Mouse (Mus musculus) testis, adult 2 months (tissue): ENCODE results near the gene Rraga. TPM values are rescaled to one million over a fixed set of nuclear protein-coding genes. Genes with fewer than 3 reads are reported as not detected.

Experiments used
- H3K27ac ChIP-seq: fragments of 200-500 bp; 2 replicates; pipeline ENCODE4 v1.5.1; 2012; ENCODE audit warnings: low read depth, low read length; ENCODE audit not compliant: control insufficient read depth, insufficient read depth
- H3K27me3 ChIP-seq: fragments of 200-500 bp; 2 replicates; pipeline ENCODE4 v1.6.1; 2012; ENCODE audit warnings: mild to moderate bottlenecking, low read length, moderate library complexity; ENCODE audit not compliant: control insufficient read depth, insufficient read depth
- H3K36me3 ChIP-seq: fragments of 200-500 bp; 2 replicates; pipeline ENCODE4 v1.6.1; 2012; ENCODE audit warnings: mild to moderate bottlenecking, low read length; ENCODE audit not compliant: control insufficient read depth, insufficient read depth
- H3K4me1 ChIP-seq: fragments of 200-500 bp; 2 replicates; pipeline ENCODE4 v1.6.1; 2012; ENCODE audit warnings: low read length; ENCODE audit not compliant: control insufficient read depth, insufficient read depth
- H3K4me3 ChIP-seq: fragments of 200-500 bp; 2 replicates; pipeline ENCODE4 v1.5.1; 2012; ENCODE audit warnings: low read depth, mild to moderate bottlenecking, low read length, moderate library complexity, mixed read lengths; ENCODE audit not compliant: control insufficient read depth
- CTCF ChIP-seq: fragments of 200-500 bp; IDR thresholded peaks from 2 replicates; pipeline ENCODE4 v1.5.1; 2012; ENCODE audit warnings: low read depth, mild to moderate bottlenecking, inconsistent platforms, low read length, moderate library complexity; ENCODE audit not compliant: control insufficient read depth, insufficient read depth, insufficient replicate concordance
- POLR2A ChIP-seq: fragments of 200-500 bp; IDR thresholded peaks from 2 replicates; pipeline ENCODE4 v1.6.1; 2012; ENCODE audit warnings: low read depth, mild to moderate bottlenecking, inconsistent platforms, low read length, moderate library complexity; ENCODE audit not compliant: control insufficient read depth
- polyA plus RNA-seq: library from polyadenylated mRNA; depleted of rRNA; stranded (reverse); fragments of >200 nt; gene quantifications from 2 replicates; pipeline ENCODE4 v1.2.3, GENCODE M21; 2012

Rraga gene
- polyA plus RNA-seq, 1 experiment = 18.9 TPM

GRCm38 (mm10) chr4:86559006-86559405, 16.5 kb upstream of the Rraga start:
- H3K4me3 ChIP-seq = peak overlapping the region; percentile 83
- no peak for TF ChIP-seq POLR2A
- no peak for TF ChIP-seq CTCF
- H3K27me3 ChIP-seq = no peaks in the 10 kb centered on the region
- no peaks in the 10 kb centered on the region for H3K36me3 ChIP-seq
- H3K4me1 ChIP-seq = peaks cover 6% of the 10 kb centered on the region
- peak overlapping the region; percentile 57; the same call in 1 of the 2 replicates for H3K27ac ChIP-seq

- TF ChIP-seq CTCF = no peak
- H3K27ac ChIP-seq = peak overlapping the region; percentile 3
- no peaks in the 10 kb centered on the region for H3K27me3 ChIP-seq
These were observed 14.4 kb upstream of the Rraga start for GRCm38 (mm10) chr4:86561061-86561460.

GRCm38 (mm10) chr4:86574939-86575282, 557 bp upstream of the Rraga start:
- TF ChIP-seq POLR2A = no peak
- no peak for TF ChIP-seq CTCF
- H3K27ac ChIP-seq = peak overlapping the region; percentile 79
- H3K27me3 ChIP-seq = no peaks in the 10 kb centered on the region
- peak overlapping the region; percentile 94 for H3K4me3 ChIP-seq
- peaks cover 5% of the 10 kb centered on the region; the same call in 1 of the 2 replicates for H3K4me1 ChIP-seq
- no peaks in the 10 kb centered on the region; the same call in 1 of the 2 replicates for H3K36me3 ChIP-seq

More at GRCm38 (mm10) chr4:86561061-86561460, 14.4 kb upstream of the Rraga start:
- peaks cover 6% of the 10 kb centered on the region for H3K4me1 ChIP-seq
- peak overlapping the region; percentile 62 for H3K4me3 ChIP-seq
- no peaks in the 10 kb centered on the region for H3K36me3 ChIP-seq

GRCm38 (mm10) chr4:86576120-86576541, 663 bp downstream of the Rraga start:
- TF ChIP-seq POLR2A = no peak
- TF ChIP-seq CTCF = no peak
- Histone ChIP-seq H3K4me3 (peak overlapping the region; percentile 94), H3K27ac (peak overlapping the region; percentile 79), H3K4me1 (peaks cover 5% of the 10 kb centered on the region; the same call in 1 of the 2 replicates), H3K36me3 (no peaks in the 10 kb centered on the region; the same call in 1 of the 2 replicates), H3K27me3 (no peaks in the 10 kb centered on the region)

GRCm38 (mm10) chr4:86576630-86577225, 1.3 kb downstream of the Rraga start:
- Histone ChIP-seq H3K27me3 (no peaks in the 10 kb centered on the region), H3K4me3 (peak overlapping the region; percentile 94), H3K36me3 (no peaks in the 10 kb centered on the region; the same call in 1 of the 2 replicates), H3K4me1 (peaks cover 5% of the 10 kb centered on the region; the same call in 1 of the 2 replicates), H3K27ac (peak overlapping the region; percentile 79)
- no peak for TF ChIP-seq POLR2A
- TF ChIP-seq CTCF = no peak

GRCm38 (mm10) chr4:86580056-86580455, 4.6 kb downstream of the Rraga start:
- Histone ChIP-seq H3K4me3 (no peak overlapping the region), H3K27ac (no peak overlapping the region), H3K4me1 (peaks cover 5% of the 10 kb centered on the region; the same call in 1 of the 2 replicates), H3K36me3 (no peaks in the 10 kb centered on the region; the same call in 1 of the 2 replicates), H3K27me3 (no peaks in the 10 kb centered on the region)
- TF ChIP-seq POLR2A (no peak), CTCF (no peak)

GRCm38 (mm10) chr4:86580591-86580990, 5.1 kb downstream of the Rraga start:
- peaks cover 5% of the 10 kb centered on the region; the same call in 1 of the 2 replicates for H3K4me1 ChIP-seq
- no peak overlapping the region for H3K27ac ChIP-seq
- no peak overlapping the region for H3K4me3 ChIP-seq
- H3K27me3 ChIP-seq = no peaks in the 10 kb centered on the region
- H3K36me3 ChIP-seq = no peaks in the 10 kb centered on the region; the same call in 1 of the 2 replicates
- TF ChIP-seq CTCF = no peak
- TF ChIP-seq POLR2A = no peak
